Mouse (Mus musculus) testis, postnatal 10 days (tissue): ENCODE results near the gene Zfp976.
"Not testable (repeated sequence)": the region's sequence is repeated elsewhere in the genome, so short reads cannot be mapped to it uniquely, and the experiment has no call there.

Experiments used
- DNase-seq: peaks from one replicate; pipeline ENCODE4 v3.0.0; 2021; ENCODE audit warnings: low spot score

Gene Zfp976

DNA sequence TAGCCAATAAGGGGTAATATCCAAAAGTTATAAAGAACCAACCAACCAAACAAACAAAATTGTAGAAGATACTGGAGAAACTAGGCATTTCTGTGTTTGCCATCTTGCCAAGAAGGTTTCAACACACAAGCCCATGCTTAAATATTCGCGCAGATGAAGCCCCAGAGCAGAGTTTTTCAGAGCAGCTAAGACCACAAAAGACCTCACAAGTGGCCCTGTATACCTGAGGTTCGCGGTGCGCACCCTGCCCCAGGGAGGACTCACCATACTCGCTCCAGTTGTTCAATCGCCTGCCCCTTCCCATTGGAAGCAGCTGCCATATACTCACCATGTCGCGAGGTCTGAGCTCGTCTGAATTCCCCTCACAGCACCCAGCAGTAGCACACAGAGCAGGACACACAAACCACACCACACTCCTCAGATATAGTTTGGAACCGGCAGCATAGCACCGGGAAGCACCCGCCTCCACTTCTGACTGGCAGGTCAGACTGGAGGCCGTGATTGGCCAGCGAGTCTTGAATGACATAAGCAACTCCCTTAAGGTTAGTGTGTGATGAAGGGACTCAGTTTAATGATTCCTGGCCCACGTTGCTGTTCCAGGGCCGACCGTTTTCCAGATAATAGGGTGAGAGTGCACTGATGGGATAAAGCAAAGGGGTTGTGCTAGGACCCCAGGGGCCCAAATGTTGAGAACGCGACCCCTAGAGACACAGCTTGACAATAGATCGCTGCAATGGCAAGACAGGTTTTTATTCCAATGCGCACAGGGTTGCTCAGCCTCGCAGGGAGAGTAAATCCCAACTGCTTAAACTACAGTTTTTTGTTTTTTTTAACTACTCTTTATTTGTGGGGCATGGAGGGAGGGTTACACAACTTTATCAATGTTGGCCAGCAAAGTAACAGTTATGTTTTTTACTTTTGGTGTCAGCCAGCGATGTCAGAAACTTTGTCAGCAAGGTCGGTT, at the start of gene Zfp976:
Gene Zfp976, minus strand, starts transcription at position 437 of the 964 bp plus-strand sequence.
- DNase-seq, result peak; percentile 71

DNA sequence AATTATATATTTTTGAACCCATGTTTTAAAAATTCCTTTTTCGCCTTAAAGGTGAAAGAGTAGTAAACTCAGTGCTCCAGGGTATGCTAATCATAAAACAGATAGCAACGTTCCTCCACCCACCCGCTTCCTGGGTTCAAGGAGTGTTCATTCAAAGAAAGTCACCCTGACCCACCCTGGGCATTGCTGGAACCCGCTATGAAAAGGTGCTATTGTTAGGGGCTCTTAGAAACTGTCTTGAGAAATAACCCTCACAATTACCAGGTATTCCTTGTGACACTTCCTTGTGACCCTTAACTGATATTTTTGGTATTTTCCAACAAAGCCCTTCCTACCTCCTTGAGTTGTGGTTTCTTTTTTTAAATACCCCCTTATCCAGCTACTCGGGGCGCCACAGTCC, 37.7 kb upstream of the Zfp976 start:
- DNase-seq, result not testable (repeated sequence)

DNA sequence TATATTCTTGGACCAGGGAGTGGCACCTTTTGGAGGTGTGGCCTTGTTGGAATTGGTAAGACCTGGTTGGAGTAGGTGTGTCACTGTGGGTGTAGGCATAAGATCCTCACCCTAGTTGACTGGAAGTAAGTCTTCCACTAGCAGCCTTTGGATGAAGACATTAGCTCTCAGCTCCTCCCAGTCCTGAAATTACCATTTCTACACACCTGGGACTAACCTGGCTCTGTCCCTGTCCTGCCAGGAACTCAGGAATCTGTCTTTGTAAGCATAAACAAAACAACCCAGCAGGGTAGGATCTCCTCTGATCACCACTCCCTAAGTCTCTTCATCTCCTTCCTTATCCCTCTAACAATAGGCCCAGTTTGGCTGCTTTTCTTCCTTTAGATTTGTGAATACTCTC, 37.3 kb upstream of the Zfp976 start:
- DNase-seq, result not testable (repeated sequence)

DNA sequence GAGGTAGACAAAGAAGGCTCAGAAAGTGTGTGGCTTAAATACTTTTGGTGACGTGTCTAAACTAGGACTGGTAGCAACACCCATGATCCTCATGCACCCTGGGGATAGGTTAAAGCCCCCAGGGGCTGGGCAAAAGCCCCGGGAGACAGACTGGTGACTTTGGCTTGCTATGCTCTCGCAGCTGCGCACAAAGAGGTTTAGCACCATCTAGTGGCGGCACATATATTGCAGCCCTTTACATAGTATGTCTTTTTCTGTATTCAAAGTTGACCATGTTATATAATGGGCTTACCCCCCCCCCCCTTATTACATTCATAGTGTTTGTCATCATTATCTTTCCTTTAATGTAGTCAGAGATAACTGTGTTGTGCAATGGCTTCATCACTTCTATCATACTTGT, 17.8 kb upstream of the Zfp976 start:
- DNase-seq, result not testable (repeated sequence)

DNA sequence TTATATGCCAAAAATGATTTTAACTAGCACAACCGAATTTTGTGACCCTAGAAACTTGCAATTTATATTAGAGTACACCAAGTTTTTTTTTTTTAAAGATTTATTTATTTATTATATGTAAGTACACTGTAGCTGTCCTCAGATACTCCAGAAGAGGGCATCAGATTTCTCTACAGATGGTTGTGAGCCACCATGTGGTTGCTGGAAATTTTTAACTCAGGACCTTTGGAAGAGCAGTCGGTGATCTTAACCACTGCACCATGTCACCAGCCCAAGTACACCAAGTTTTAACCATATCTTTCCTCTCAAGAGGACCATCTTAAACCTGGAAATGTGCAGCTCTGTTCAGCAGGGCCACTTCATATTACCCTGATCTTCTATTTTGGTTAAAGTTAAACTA, 12.8 kb upstream of the Zfp976 start:
- DNase-seq, result not testable (repeated sequence)

DNA sequence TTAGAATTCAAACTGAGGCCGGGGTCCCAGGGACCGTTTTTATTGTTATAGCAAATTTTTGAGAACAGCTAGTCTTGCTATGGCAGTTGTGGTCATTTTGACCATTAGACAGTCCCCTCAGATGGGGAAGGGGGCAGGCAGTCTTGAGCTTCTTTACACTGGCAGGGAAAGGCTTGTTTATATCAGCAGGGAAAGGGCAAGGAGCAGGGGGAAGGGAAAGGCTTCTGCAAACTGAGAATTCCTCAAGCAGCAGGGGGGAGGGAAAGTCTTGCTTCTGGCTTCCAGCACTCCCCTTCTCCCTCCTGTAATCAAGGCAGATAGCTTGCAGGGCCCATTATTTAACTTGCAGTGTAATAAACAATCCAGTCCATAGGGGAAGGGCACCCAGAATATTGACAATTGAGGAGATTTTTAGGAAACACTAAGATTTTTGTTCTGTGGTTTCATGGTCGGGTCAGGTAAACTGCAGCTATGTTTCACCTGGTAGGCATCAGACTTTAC, 782 bp upstream of the Zfp976 start:
- not testable (repeated sequence) for DNase-seq

DNA sequence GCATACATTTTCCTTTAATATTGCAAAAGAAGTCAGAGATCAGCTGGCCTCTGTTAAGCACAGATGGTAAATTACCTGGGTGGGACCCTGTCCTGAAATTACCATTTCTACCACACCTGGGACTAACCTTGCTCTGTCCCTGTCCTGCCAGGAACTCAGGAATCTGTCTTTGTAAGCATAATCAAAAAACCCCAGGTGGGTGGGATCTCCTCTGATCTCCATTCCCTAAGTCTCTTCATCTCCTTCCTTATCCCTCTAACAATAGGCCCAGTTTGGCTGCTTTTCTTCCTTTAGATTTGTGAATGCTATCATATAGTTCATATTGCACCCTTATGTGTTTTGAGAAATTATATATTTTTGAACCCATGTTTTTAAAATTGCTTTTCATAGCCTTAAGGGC, 11.4 kb downstream of the Zfp976 start:
- not testable (repeated sequence) for DNase-seq

DNA sequence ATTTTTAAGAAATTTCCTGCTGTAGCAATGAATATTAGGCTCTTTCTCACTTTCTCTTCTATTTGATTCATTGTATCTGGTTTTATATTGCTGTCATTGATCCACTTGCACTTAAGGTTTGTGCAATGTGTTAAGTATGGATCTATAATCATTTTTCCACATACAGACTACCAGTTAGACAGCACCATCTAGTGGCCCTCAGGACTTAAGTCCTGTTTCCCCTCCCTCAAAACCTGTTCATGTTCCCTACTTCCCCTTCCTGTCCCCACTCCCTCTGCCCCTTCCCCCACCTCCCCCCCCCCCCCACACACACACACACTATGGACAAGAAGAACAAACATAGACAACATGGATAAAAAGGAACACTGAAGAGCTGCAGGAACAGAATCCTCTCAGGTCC, 46.7 kb downstream of the Zfp976 start:
- DNase-seq, result not testable (repeated sequence)

DNA sequence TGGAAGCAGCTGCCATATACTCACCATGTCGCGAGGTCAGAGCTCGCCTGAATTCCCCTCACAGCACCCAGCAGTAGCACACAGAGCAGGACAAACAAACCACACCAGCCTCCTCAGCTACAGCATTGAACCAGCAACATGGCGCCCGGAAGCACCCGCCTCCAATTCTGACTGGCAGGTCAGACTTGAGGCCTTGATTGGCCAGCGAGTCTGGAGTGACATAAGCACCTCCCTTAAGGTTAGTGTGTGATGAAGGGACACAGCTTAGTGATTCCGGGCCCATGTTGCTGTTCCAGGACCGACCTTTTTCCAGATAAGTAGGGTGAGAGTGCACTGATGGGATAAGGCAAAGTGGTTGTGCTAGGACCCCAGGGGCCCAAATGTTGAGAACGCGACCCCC, 50.0 kb downstream of the Zfp976 start, which contains the start of gene Zfp977:
Gene Zfp977, minus strand, starts transcription at position 135 of the 400 bp plus-strand sequence.
- DNase-seq, result not testable (repeated sequence)

DNA sequence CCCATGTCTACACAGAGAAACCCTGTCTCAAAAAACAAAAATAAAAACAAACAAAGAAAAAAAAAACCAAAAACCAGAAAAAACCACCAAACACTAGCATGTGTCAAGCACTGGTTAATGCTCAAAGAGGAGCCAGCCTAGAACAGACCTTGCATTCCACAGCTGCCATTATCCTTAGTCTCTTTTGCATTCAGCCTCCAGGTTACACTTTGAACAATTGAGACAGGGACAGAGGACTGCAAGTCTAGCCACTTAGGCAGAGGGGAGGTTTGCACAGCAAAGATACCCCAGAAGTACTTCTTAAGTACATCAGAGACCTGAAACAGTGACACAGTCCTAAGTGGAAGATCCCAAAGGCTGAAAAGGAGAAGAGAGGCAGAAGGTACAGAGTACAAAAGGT, 51.1 kb downstream of the Zfp976 start:
- not testable (repeated sequence) for DNase-seq

DNA sequence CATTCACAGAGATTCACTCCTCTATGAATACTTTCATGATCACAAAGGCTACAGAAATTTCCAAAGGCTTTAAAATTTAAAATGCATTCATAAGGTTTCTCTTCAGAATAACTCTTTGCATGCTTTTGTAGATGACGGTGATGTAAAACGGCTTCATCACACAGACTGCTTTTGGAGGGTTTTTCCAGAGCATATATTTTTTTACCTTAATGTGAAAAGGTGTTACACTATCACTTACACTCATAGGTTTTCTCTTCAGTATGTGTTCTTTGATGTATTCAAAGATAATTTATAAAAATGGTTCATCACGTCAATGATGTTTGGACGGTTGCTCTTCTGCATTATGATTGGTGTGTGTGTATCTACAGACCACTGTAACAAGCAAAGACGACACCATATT, 63.9 kb downstream of the Zfp976 start, which contains the start of gene Gm21028:
Gene Gm21028, minus strand, starts transcription at position 101 of the 400 bp plus-strand sequence.
- no peak for DNase-seq
